Mouse (Mus musculus) cerebellum, postnatal 14 days (tissue): ENCODE data around the gene Vcl.

Experiments
- DNase-seq, 2 experiments: peaks; one replicate each; pipeline ENCODE4 v3.0.0; 2021; ENCODE audit warnings: mixed read lengths in 2 of 2

The Vcl gene

GRCm38 (mm10) chr14:20928848-20929745 is at the start of gene Vcl:
Gene Vcl, plus strand, starts transcription at chr14:20929398.
- peak; percentile 99 for DNase-seq

GRCm38 (mm10) chr14:20884691-20885090 is 44.5 kb upstream of the Vcl start:
- no peak for DNase-seq

GRCm38 (mm10) chr14:20885091-20885888 is 43.9 kb upstream of the Vcl start:
- no peak for DNase-seq

GRCm38 (mm10) chr14:20886266-20886665 is 42.9 kb upstream of the Vcl start:
- DNase-seq = peak; percentile 19 to 44

GRCm38 (mm10) chr14:20887541-20888085 is 41.6 kb upstream of the Vcl start:
- DNase-seq = no peak

- DNase-seq = peak; percentile 5 to 12
These were observed 37.2 kb upstream of the Vcl start for GRCm38 (mm10) chr14:20891941-20892402.

GRCm38 (mm10) chr14:20893815-20894214 is 35.4 kb upstream of the Vcl start:
- DNase-seq = no peak

- no peak for DNase-seq
These were observed 27.9 kb upstream of the Vcl start for GRCm38 (mm10) chr14:20901267-20901666.

- no peak for DNase-seq
These were observed 26.1 kb upstream of the Vcl start for GRCm38 (mm10) chr14:20903137-20903536.

GRCm38 (mm10) chr14:20911811-20912210 is 17.4 kb upstream of the Vcl start:
- DNase-seq = no peak

- DNase-seq = peak; percentile 60 to 66
These were observed 14.8 kb upstream of the Vcl start for GRCm38 (mm10) chr14:20914415-20914814.

GRCm38 (mm10) chr14:20916625-20917612 is 12.3 kb upstream of the Vcl start:
- no peak for DNase-seq

- no peak for DNase-seq
These were observed 5.0 kb upstream of the Vcl start for GRCm38 (mm10) chr14:20924071-20924789.

- no peak for DNase-seq
These were observed 1.5 kb upstream of the Vcl start for GRCm38 (mm10) chr14:20927470-20928307.

- no peak for DNase-seq
These were observed 901 bp upstream of the Vcl start for GRCm38 (mm10) chr14:20928308-20928685.

- peak; percentile 20 for DNase-seq
These were observed 726 bp downstream of the Vcl start for GRCm38 (mm10) chr14:20929814-20930434.

- DNase-seq = peak in 1 of 2 experiments; percentile 7
These were observed 1.5 kb downstream of the Vcl start for GRCm38 (mm10) chr14:20930481-20931391.

- no peak for DNase-seq
These were observed 9.2 kb downstream of the Vcl start for GRCm38 (mm10) chr14:20938424-20938823.

GRCm38 (mm10) chr14:20938860-20939259 is 9.7 kb downstream of the Vcl start:
- DNase-seq = no peak
